Mouse (Mus musculus) thymus, adult 2 months (tissue): ENCODE data around the gene Lpcat3.

Experiments used
- CTCF ChIP-seq: fragments of 200-500 bp; IDR thresholded peaks from 2 replicates; pipeline ENCODE4 v1.5.1; 2012; ENCODE audit warnings: mild to moderate bottlenecking, control low read depth, low read length, moderate library complexity, borderline replicate concordance; ENCODE audit not compliant: control insufficient read depth, poor library complexity, insufficient read depth; ENCODE audit errors: extremely low read depth
- POLR2A ChIP-seq: fragments of 200-500 bp; IDR thresholded peaks from 2 replicates; pipeline ENCODE4 v1.6.1; 2012; ENCODE audit warnings: mild to moderate bottlenecking, low read length, control low read depth, moderate library complexity; ENCODE audit not compliant: control insufficient read depth, poor library complexity, insufficient read depth; ENCODE audit errors: extremely low read depth

GRCm38 (mm10) chr6:124740211-124740887 lies 77.5 kb downstream of the Lpcat3 start:
- TF ChIP-seq CTCF (peak; percentile 71; the same call in 1 of the 2 replicates), POLR2A (no peak)
